Mouse (Mus musculus): ENCODE measurements around the gene Mif4gd.

DNA sequence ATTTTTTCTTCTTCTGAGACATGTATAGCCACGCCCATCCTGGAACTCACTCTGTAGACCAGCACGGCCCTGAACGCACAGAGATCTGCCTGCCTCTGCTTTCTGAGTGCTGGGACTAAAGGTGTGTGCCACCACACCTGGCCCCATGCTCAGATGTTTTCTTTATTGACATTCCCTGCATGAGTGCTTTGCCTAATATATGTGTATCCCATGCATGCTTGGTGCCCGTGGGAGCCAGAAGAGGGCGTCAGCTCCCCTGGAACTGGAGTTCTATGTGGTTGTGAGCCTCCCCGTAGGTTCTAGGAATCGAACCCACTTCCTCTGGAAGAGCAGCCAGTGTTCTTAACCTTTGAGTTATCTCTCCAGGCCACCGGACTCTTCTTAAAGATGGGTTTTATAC lies 22.3 kb upstream of the Mif4gd start:
- TF ChIP-seq POLR2A (IDR thresholded peaks at IDR 0.05; ENCODE audit: borderline replicate concordance, low read depth, low read length) (no peak), CTCF (IDR thresholded peaks at IDR 0.05; ENCODE audit: low read depth, low read length) (no peak)

Data from bone marrow macrophage, adult 2 months (primary cell).